ENCODE assay signal across 8 mouse cellular contexts in genomic region chr11:76507302-76508124, GRCm38 (mm10).
DNase-seq lines count a peak whose midpoint lies in the region; ATAC-seq and TF ChIP-seq lines count a peak whose summit lies in the region.

No protein-coding gene starts in this region.

- H3K4me1 ChIP-seq in embryonic facial prominence, embryonic 13.5 days, result peaks cover 28% of the 10 kb centered on the region
- H3K4me1 ChIP-seq in midbrain, embryonic 16.5 days (ENCODE audit: control insufficient read depth, insufficient read depth, low read length), result peaks cover 28% of the 10 kb centered on the region

- peak overlapping the region; percentile 5; the same call in 1 of the 2 replicates for H3K27ac ChIP-seq in embryonic facial prominence, embryonic 13.5 days
- H3K27ac ChIP-seq in layer of hippocampus, adult 2 months, result peak overlapping the region; percentile 96
- H3K27ac ChIP-seq in midbrain, embryonic 16.5 days (ENCODE audit: low read length), result peak overlapping the region; percentile 85

- no peak overlapping the region for H3K4me2 ChIP-seq in embryonic facial prominence, embryonic 13.5 days
- H3K4me2 ChIP-seq in midbrain, embryonic 16.5 days (ENCODE audit: low read length), result peak overlapping the region; percentile 28

- DNase-seq in R1 (ENCODE audit: low read depth, low spot score), result peak; percentile 48
- DNase-seq in layer of hippocampus, adult 2 months (ENCODE audit: low spot score in 2 of 2), result peak; percentile 67 to 84
- DNase-seq in urinary bladder, adult 2 months (ENCODE audit: low spot score), result no peak
- no peak for DNase-seq in embryo, embryonic 11 days
- DNase-seq in lung, postnatal 14 days, result no peak
- no peak for DNase-seq in embryo, embryonic 9.5 days (ENCODE audit: extremely low spot score)

- no peak overlapping the region for H3K9ac ChIP-seq in embryonic facial prominence, embryonic 13.5 days
- H3K9ac ChIP-seq in midbrain, embryonic 16.5 days (ENCODE audit: low read depth, low read length), result peak overlapping the region; percentile 39

- no peaks in the 10 kb centered on the region for H3K36me3 ChIP-seq in embryonic facial prominence, embryonic 13.5 days
- no peaks in the 10 kb centered on the region for H3K36me3 ChIP-seq in midbrain, embryonic 16.5 days (ENCODE audit: control insufficient read depth, insufficient read depth, low read length)

- WGBS in embryonic facial prominence, embryonic 13.5 days, result 82% methylated on average over 8 of the region's 8 CpGs
- WGBS in midbrain, embryonic 16.5 days, result 59% methylated on average over 8 of the region's 8 CpGs

- no peak overlapping the region for H3K4me3 ChIP-seq in embryonic facial prominence, embryonic 13.5 days
- H3K4me3 ChIP-seq in layer of hippocampus, adult 2 months, result peak overlapping the region; percentile 61
- H3K4me3 ChIP-seq in midbrain, embryonic 16.5 days (ENCODE audit: low read depth, low read length), result no peak overlapping the region

- no peaks in the 10 kb centered on the region for H3K9me3 ChIP-seq in embryonic facial prominence, embryonic 13.5 days
- H3K9me3 ChIP-seq in midbrain, embryonic 16.5 days (replicated peaks; ENCODE audit: control insufficient read depth, low read length, poor library complexity, severe bottlenecking), result no peaks in the 10 kb centered on the region

- no peak for ATAC-seq in embryonic facial prominence, embryonic 13.5 days (ENCODE audit: insufficient number of reproducible peaks, insufficient read depth, low FRiP score, low TSS enrichment, low read depth)
- peak; percentile 76 for ATAC-seq in midbrain, embryonic 16.5 days

- H3K27me3 ChIP-seq in embryonic facial prominence, embryonic 13.5 days, result no peaks in the 10 kb centered on the region
- H3K27me3 ChIP-seq in midbrain, embryonic 16.5 days (ENCODE audit: control insufficient read depth, insufficient read depth, low read depth, low read length), result no peaks in the 10 kb centered on the region

- TF ChIP-seq CTCF in layer of hippocampus, adult 2 months (conservative IDR thresholded peaks at IDR 0.05), result no peak

Comparison
In these comparisons a context has a peak if more than half of its experiments do, and no peak if none do; other contexts are left out.
1. DNase-seq: peak in R1 (single experiment) and layer of hippocampus, adult 2 months (2 of 2); none in urinary bladder, adult 2 months (single experiment), embryo, embryonic 11 days (single experiment), lung, postnatal 14 days (single experiment) and embryo, embryonic 9.5 days (single experiment).
2. H3K27ac ChIP-seq: peak in every context shown above with its lines; median percentile 96 in layer of hippocampus, adult 2 months; 85 in midbrain, embryonic 16.5 days; 5 in embryonic facial prominence, embryonic 13.5 days.